Mouse (Mus musculus): ENCODE results near the gene Slc22a3. TPM values are rescaled to one million over a fixed set of nuclear protein-coding genes. Genes with fewer than 3 reads are reported as not detected.

Gene Slc22a3
- total RNA-seq, 2 experiments from 2014 or later, result 1.8 to 2.3 TPM

- no peak for DNase-seq
- intact Hi-C loops (cut with DNase I), result no loop called here
These were observed 35.0 kb downstream of the Slc22a3 start for GRCm38 (mm10) chr17:12472547-12472946.

DNA sequence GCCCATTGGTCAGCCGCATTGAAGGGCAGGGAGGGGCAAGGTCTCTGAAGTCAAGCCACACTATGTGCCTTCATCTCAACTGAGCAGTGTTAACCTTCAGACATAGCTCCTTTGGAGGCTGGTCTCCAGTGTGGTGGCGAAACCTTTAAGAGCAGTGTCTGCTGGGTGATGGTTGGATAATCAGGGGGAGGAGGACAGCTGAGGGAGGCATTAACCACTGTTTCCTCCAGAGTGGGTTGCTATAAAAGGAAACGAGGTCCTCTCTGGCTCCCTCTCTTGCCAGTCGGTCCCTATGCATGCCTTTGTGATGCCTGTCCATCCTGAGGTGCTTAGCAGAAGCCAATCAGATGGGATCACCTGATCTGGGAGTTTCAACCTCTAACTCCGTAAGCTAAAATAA, 38.8 kb downstream of the Slc22a3 start:
- no peak for DNase-seq
- intact Hi-C loops (cut with DNase I), result no loop called here

- DNase-seq, result no peak
- intact Hi-C loops (cut with DNase I), result no loop called here
These were observed 39.9 kb downstream of the Slc22a3 start for GRCm38 (mm10) chr17:12467642-12468041.

GRCm38 (mm10) chr17:12466501-12467000, 41.0 kb downstream of the Slc22a3 start:
- intact Hi-C loops (cut with DNase I), result no loop called here
- DNase-seq, result peak in 1 of 2 experiments; percentile 12

- intact Hi-C loops (cut with DNase I), result no loop called here
- no peak for DNase-seq
These were observed 46.3 kb downstream of the Slc22a3 start for GRCm38 (mm10) chr17:12461168-12461567.

DNA sequence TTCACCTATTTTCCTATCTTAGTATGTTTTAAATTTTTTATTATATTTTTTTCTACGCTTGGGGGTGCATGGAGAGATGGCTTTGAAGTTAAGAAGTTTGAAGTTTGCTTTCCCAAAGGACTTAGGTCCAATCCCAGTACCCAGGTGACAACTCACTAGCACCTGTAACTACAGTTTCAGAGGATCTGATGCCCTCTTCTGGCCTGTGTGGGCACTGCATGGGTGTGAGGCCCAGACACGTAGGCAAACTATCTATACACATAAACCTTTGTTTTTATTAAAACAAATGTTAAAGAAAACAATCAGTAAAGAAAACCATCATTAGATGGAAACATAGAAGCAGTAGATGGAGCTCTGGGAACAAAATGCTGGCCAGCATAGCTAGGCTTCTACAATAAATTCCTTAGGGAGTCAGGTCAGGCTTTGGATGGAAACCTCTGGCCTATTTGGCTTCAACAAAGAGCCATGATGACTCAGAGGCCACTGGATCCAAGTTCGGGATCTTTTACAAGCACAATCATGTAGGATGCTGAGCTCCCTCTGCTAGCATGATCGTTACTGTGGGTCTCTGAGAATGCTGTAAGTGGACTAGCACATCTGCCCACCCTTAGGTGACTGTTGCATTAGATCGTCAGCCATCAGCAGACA, 52.2 kb downstream of the Slc22a3 start:
- DNase-seq, result peak; percentile 59 to 66
- intact Hi-C loops (cut with DNase I), result loop anchor here (2.0 kb wide), 1 partner anchor 38 kb away; no protein-coding TSS in a partner anchor

GRCm38 (mm10) chr17:12453691-12454090, 53.8 kb downstream of the Slc22a3 start:
- no peak for DNase-seq
- intact Hi-C loops (cut with DNase I), result loop anchor here (2.0 kb wide), 1 partner anchor 37 kb away; no protein-coding TSS in a partner anchor

DNA sequence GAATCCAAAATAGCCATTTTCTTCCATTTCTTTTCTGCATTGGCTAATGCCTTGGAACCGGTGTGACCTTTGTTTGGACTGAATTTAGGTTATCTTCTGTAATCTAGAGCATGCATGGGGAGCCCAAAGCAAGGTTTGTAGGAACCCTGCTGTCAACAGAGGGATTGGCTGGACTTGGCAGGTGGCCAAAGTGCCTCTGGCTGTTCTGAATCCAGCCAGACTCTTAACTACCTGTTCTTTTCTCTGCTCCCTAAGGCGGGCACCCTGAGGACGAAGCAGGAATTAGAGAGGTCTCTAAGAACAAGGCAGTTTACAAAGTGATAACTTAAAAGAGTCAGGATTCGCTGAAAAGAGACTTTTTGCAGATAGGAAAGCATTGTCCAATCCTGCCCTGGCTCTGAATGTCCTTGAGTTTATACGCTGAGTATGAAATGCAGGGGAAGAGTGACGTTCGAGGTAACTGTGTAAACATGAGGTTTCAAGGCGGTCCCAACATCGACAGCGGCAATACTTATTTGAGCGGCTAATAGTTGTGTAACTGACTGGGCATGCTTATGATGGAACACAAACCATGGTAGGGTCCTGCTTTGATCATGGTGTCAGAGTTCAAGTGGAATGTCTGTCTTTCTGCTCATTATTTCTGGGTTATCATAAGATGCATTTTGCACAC, 54.5 kb downstream of the Slc22a3 start:
- DNase-seq, result peak; percentile 7 to 23
- intact Hi-C loops (cut with DNase I), result no loop called here

DNA sequence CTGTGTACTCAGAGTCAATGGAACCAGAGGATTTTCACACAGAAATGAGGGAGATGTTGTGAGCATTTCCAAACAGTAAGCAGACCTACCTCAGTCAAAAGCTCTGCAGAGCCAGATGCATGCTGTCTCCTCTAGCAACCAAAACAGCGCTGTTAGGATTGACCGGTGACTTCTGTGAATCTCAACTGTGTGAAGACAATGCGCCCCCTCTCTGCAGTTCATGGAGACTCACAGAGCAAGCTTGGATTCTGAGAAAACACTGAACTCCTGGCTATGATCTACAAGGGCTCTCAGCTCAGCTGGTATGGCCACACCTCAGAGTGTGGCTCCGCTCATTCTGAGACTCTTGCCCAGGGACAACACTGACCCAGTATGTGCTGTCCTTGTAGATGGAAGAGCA, 56.3 kb downstream of the Slc22a3 start:
- peak; percentile 13 to 31 for DNase-seq
- intact Hi-C loops (cut with DNase I), result no loop called here

- intact Hi-C loops (cut with DNase I), result no loop called here
- DNase-seq, result peak; percentile 66 to 75
These were observed 62.9 kb downstream of the Slc22a3 start for GRCm38 (mm10) chr17:12444561-12444960.

DNA sequence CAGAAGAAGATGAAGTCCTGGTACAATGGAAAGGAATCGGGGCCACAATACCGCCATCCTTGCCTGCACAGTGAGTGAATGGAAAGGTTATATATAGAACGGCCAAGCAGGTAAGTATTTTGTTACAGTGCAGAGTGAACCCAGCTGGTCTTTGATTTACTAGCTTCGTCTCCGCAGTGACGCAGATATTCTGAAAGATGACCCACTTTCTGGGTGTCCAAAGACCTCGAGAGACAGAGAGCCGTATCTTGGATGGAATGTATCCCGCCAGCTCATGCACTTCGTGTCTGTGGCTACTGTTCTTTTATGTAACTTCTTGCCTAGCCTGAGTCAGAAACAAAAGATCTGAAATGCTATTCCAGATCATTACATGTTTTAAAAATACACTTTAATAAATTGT, 69.7 kb downstream of the Slc22a3 start:
- DNase-seq, result no peak
- intact Hi-C loops (cut with DNase I), result no loop called here

DNA sequence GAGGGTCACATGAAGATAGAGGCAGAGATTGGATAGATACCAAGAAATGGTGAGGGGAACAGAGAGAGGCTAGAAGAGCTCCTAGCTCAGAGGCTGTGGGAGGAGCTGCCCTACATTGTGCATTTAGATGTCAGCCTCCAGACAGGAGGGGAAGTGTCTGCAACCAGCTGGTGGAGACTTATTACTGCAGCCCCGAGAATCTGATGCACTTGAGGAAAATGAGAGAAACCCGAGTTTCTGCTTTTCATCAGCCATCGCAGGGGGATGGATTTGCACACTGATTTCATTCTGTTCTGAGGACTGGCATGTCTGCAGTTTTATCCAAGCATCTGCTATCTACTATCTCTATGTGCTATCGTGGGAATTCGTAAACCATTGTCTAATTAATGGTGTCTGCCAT, 75.8 kb downstream of the Slc22a3 start:
- intact Hi-C loops (cut with DNase I), result no loop called here
- no peak for DNase-seq

DNA sequence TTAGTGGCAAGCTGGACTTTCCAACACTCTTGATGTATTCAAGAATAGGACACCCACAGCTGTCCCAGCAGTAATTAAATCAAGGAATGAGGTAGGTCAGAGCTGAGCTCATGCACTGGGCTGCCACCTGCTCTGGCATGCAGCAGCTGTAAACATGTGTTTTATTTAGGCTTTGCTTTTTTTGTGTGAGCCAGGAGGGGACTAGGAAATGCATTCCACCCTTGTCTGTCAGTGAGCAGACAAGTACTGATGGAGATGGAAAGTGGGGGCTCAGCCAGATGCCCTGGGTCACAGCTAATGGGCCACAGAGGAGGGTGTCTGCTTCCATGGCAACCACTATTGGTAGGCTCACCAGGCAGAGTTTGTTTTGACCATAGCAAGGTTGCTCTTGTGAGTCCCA, 79.1 kb downstream of the Slc22a3 start:
- peak; percentile 36 to 44 for DNase-seq

DNA sequence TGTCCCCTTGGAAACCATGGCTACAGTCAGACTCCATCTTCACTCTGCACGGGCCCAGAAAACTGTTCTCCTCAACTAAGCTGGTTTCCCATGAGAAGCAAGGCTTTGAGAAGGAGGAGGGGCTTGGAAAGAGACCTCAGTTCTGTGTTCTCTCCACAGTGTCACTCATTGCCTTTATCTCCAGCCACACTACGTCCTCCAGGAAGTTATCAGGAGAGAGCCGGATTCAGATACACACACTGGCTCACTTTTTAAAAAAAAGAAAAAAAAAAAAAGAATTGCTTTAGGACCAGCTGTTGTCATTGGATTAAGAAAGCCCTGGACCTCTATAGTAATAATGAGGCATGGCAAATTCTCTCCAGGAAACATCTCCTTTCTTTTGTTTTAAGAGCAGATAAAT, 80.3 kb downstream of the Slc22a3 start:
- no peak for DNase-seq
- intact Hi-C loops (cut with DNase I), result no loop called here

More for the DNA sequence above, 79.1 kb downstream of the Slc22a3 start:
- intact Hi-C loops (cut with DNase I), result no loop called here

DNA sequence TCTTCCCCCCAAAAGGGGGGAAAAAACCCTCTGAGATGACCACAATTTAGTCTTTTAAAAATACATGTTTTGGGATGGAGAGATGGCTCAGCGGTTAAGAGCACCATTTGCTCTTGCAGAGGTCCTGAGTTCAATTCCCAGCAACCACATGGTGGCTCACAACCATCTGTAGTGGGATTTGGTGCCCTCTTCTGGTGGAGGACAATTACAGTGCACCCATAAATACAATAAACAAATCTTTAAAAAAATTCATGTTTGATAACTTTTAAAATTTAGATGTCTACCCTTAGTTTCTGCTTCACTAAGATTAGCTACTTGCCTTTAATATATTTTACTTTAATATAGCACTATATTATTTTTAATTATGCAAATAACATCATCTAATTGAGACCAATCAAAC, 85.4 kb downstream of the Slc22a3 start:
- intact Hi-C loops (cut with DNase I), result no loop called here

GRCm38 (mm10) chr17:12420886-12421574, 86.5 kb downstream of the Slc22a3 start:
- DNase-seq, result no peak
- intact Hi-C loops (cut with DNase I), result no loop called here

More for the DNA sequence above, 85.4 kb downstream of the Slc22a3 start:
- no peak for DNase-seq

GRCm38 (mm10) chr17:12419491-12420079, 87.9 kb downstream of the Slc22a3 start:
- intact Hi-C loops (cut with DNase I), result loop anchor here (5.0 kb wide), 1 partner anchor 578 kb away; no protein-coding TSS in a partner anchor
- DNase-seq, result no peak

- intact Hi-C loops (cut with DNase I), result loop anchor here (1.0 to 5.0 kb wide), 5 partner anchors 38 to 581 kb away; no protein-coding TSS in a partner anchor
- DNase-seq, result peak; percentile 86 to 92
These were observed 91.1 kb downstream of the Slc22a3 start for GRCm38 (mm10) chr17:12416250-12416895.

GRCm38 (mm10) chr17:12415741-12416140, 91.8 kb downstream of the Slc22a3 start:
- DNase-seq, result peak in 1 of 2 experiments; percentile 36
- intact Hi-C loops (cut with DNase I), result loop anchor here (1.0 to 5.0 kb wide), 6 partner anchors 39 to 582 kb away; no protein-coding TSS in a partner anchor

All from heart, postnatal 10 days (tissue).